Mouse (Mus musculus): ENCODE results near the gene Myoc.

Myoc gene

DNA sequence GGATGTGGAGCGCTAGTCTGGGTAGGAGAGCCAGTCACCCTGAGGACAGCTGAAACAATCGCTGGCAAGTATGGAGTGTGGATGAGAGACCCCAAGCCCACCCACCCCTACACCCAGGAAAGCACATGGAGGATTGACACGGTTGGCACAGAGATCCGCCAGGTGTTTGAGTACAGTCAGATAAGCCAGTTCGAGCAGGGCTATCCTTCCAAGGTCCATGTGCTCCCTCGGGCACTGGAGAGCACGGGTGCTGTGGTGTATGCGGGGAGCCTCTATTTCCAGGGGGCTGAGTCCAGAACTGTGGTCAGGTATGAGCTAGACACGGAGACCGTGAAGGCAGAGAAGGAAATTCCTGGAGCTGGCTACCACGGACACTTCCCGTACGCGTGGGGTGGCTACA is 9.5 kb downstream of the Myoc start:
- DNase-seq (ENCODE audit: low spot score in 2 of 2), result no peak

DNA sequence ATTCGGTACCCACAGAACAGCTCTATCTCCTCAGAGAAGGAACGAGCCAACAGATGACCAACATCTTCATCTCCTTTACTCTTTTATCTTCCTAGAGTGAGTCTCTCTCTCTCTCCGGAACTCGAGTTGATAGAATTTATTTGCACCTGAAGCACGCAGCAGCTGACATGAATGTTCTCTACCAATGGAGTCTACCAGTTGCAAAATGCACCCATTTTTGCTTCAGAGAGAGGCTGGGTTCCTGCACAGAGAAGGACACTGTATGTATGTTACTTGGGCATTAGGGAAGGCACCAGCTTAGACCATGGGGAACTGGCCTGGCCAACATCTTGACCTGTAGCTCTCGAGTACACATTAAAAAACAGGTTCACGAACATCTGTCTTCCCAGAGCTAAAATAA is 19.2 kb downstream of the Myoc start, which contains the start of gene Myocos:
TSS of gene Myocos (minus strand) at position 101 of the 400 bp plus-strand sequence.
- no peak for DNase-seq (ENCODE audit: low spot score in 2 of 2)

DNA sequence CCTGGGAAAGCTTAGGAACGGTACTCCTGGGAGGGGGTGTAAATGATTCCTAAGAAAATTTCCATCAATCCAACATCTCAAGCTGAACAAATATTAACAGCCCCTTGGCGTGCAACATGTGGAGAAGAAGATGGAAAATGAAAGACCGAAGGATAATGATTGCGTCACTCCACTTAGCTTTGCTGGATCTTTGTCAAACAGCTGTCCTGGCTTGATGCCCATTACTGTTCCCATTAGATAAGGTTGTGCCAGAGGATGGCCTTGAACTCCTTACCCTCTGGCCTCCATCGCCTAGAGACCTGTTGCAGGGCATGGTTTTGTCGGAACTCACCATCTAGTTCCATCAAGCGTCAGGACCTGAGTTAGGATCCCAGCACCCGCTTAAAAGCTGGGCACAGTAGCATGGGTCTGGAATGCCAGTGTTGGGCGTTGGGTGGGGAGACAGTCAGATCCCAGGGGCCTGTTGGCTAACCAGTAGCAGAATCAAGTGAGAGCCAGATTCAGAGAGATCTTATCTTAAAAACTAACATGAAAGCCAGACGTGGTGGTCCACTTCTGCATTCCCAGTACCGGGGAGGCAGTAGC is 21.4 kb downstream of the Myoc start:
- no peak for DNase-seq (ENCODE audit: low spot score in 2 of 2)

DNA sequence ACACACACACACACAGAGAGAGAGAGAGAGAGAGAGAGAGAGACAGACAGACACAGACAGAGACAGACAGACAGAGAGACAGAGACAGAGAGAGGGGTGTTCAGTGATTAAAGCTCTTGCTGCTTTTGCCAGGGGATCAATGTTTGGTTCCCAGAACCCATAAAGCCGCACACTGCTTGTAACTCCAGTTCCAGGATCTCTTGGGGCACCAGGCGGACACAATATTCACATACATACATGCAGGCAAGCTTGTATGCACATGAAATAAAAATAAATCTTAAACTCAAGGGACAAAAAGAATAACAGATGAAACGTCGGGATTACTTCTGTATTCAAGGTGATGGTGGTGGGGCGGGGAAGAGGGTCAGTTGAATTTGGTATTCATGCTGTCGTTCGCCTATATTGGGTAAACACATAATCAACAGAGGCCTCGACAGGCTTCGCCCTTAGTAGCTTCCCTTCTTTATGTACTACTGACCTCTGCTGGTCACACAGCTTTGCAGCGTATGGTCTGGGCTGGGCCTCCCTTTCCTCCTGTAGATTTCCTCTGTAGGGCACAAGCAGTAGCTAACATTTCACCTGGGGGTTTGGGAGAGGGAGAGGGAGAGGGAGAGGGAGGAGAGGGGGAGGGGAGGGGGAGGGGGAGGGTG is 26.0 kb downstream of the Myoc start:
- peak in 1 of 2 experiments; percentile 58 for DNase-seq (ENCODE audit: low spot score in 2 of 2)

DNA sequence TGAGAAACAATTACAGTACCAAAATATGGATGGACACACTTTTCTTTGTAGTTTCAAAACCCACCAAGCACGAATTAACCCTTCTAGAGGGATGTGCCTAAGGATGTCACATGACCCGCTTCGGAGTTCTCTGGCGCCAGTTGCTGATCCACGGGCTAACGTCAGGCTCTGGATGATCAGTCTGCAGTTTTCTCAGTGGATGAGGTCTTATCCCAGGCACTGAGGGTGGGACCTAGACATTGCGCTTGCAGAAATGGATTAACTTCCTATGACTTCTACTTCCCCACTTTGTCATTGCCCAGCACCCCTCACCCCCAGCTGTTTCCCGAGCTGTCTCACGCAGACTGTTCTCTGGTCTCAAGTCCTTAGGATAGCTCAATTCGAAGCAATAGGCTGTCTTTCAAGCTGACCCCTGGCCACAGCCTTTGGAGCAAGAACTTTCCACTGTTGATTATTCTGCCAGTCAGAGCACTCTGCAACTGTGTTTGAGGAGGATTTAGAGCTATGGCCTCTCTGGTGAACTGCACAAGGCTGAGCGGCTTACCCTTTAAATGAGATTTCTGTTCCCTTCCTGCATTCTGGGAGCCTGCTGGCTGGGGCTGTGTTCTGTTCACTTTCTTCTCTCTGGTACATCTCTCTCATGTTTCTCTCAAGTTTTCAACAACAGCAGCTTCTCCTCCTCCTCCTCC is 26.7 kb downstream of the Myoc start:
- DNase-seq (ENCODE audit: low spot score in 2 of 2), result no peak

DNA sequence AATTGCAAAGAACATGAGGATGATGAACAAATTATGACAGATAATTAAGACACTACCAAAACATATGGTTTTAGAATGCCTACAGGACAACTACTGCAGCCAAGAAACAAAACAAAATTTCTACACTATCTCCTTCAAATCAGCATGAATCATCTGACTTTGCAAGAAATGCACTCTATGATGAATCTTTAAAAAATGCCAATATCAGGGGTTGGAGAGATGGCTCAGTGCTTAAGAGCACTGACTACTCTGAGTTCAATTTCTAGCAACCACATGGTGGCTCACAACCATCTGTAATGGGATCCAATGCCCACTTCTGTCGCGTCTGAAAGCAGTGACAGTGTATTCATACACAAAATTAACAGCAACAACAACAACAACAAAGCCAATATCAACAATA is 54.8 kb downstream of the Myoc start:
- DNase-seq (ENCODE audit: low spot score in 2 of 2), result no peak

DNA sequence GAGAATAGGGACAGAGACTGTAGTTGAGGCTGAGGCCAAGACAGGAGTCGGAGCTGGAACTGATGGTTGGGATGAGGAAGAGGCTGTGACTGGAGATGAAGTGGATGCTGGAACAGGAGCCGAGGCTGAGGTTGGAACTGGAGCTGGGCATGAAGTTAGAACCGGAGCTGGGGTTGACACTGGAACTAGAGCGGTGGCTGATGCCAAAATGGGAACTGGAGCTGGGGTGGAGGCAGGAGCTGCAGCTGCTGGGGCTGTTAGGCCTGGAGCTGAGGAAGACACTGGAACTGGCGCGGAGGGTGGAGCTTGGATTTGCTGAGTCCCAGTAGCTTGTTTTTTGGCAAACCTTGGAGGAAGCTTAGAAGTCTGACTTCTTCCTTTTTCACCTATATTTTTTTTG is 58.9 kb downstream of the Myoc start:
- no peak for DNase-seq (ENCODE audit: low spot score in 2 of 2)
